Mouse (Mus musculus) spleen, adult 18-20 months (tissue): ENCODE measurements around the gene Nipal1.
A peak's percentile ranks its signal among the peaks of the same experiment; 100 is the strongest.

Experiments used
- DNase-seq, 2 experiments: peaks; one replicate each; pipeline ENCODE4 v3.0.0; 2022; ENCODE audit warnings: mixed read lengths in 2 of 2

The Nipal1 gene

DNA sequence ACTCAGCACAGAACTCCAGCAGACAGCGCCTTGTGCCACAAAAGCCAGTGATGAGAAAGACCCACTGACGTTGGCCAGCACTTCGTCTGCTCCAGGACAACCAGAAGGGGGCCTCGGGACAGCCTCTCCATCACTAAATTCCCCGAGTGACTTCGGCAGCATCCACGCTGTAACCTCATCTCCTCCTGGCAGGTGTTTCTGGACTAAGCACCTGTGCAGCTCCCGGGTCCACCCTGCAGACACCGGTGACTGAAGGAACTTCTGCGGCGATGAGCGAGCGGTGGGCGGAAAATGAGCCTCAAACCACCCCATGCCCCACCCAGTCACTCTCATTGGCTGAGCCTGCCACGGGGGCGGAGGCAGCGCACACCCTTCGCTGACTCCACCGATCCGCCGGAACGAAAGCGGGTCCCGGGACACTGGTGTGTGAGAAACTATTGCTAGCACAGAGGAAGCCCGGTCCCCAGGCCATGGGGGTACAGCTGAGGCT lies at the start of gene Nipal1:
Gene Nipal1 (plus strand): TSS at position 378 of the 490 bp plus-strand sequence.
- peak; percentile 49 to 59 for DNase-seq

GRCm38 (mm10) chr5:72601006-72601405 lies 46.6 kb upstream of the Nipal1 start:
- peak in 1 of 2 experiments; percentile 42 for DNase-seq

GRCm38 (mm10) chr5:72603138-72603537 lies 44.5 kb upstream of the Nipal1 start:
- DNase-seq: no peak

DNA sequence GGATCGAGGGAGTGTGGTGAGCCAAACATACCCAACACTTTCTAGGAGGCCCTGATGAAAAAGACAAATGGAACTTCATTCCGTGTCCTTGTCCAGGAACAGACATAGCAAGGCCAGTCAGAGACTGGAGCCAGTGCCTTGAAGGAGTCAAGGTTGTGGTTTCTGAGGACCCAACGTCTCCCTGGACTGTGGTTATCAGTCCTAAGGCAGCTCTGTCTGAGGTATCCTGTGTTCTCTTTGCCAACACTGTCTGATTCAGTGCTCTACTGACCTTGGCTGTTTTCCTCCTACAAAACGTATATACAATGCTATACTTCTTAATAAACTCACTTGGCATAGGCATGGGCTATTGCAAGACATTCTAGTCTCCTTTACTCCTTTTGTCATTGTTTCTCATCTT lies 30.2 kb upstream of the Nipal1 start:
- DNase-seq: no peak

DNA sequence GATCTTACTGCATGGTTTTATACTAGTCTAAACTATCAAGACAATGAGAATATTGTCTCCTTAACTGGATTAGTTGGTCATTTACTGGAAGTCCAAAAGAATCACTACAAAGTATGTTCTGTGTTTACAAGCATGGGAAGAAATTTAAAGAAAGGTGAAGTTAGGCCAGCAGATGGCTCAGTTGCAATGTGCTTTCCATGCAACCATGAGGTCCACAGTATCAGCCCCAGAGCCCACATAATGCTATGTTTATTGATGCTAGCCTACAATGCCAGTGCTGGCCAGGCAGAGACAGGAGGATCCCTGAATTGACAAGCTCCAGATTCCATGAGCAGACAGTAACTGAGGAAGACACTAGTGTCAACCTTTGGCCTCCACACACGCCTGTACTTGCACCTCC lies 26.6 kb upstream of the Nipal1 start:
- DNase-seq: no peak

- DNase-seq: no peak
Observed at GRCm38 (mm10) chr5:72630026-72630425, 17.6 kb upstream of the Nipal1 start.

DNA sequence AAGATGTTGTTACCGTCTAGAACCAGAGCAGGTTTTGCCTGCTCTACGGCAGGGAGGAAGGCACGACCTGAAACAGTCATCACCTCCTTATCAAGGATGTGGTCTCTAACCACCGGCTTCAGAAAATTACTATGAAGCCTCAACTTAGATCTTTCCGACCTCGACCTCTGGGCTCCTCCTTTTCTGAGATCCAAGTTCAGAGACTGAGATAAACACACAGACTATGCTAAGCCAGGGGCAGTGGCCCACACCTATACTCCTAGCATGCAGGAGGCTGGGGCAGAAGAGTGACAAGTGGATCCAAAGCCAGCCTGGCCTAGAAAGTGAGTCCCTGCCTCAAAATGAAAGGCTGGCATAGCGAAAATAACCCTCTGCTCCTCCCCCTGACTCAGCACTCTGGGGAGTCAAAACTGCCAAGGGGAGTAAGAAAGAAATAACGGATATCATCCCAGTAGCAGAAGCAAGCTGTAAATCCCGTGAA lies 12.8 kb upstream of the Nipal1 start:
- DNase-seq: peak; percentile 6 to 10

DNA sequence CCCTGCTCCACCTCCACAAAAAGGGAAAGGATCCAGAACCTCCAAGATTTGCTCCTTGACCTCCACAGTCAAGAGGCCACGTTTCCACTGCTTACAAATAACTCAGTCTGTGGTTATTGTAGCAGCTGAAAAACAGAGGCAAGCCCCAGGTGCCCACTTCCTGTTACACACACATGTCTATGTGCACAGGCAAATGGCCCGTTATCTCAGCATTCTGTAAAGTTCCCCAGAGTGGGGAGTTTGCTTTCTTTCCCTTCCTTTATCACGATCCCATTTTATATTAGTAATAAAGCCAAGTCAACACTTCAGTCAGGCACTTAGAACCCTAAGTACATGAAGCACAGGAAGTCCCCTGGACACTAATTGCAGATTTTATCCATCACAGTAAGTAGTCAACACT lies 11.5 kb upstream of the Nipal1 start:
- DNase-seq: peak; percentile 7

DNA sequence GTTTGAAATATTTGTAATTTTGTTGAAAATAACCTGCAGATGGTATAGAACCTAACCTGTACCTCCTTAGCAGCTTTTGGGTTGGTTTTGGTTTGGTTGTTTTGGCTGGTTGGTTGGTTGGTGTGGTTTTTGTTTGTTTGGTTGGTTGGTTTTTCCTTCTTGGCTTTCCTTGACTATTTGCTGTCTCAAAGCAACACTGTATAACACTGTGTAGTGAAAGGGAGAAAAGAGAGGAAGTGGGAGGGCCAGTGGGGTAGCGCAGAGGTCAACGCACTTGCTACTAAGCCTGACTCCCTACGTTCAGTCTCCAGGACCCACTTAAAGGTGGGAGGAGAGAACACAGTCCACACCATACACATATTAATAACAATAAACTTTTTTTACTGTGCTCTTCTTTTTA lies 11.0 kb upstream of the Nipal1 start:
- DNase-seq: no peak

GRCm38 (mm10) chr5:72640072-72640471 lies 7.5 kb upstream of the Nipal1 start:
- DNase-seq: no peak

- no peak for DNase-seq
Observed at GRCm38 (mm10) chr5:72643655-72644054, 3.9 kb upstream of the Nipal1 start.

- DNase-seq: no peak
Observed at GRCm38 (mm10) chr5:72644175-72644574, 3.4 kb upstream of the Nipal1 start, which contains the start of gene Cnga1. TSS of gene Cnga1 (minus strand) at chr5:72644275.

DNA sequence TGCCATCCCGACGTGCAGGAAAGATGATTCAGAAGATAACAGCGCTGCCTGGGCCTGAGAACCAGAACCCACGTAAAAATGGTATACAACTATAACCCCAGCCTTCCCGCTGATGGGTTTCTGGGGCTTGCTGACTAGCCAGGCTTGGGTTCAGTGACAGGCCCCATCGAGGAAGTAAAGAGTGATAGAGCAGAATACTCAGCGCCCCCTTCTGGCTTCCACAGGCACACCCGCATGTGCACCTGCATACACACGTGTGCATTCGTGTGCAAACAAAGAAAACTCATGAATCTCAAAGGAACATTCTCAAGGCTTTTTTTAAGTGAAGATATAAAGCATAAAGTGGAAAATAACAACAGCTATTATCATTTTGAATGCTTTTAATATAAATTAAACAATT lies 1.5 kb upstream of the Nipal1 start:
- DNase-seq: peak in 1 of 2 experiments; percentile 14

GRCm38 (mm10) chr5:72646996-72647395 lies 599 bp upstream of the Nipal1 start:
- no peak for DNase-seq

GRCm38 (mm10) chr5:72647958-72648595 lies 482 bp downstream of the Nipal1 start:
- no peak for DNase-seq

- no peak for DNase-seq
Observed at GRCm38 (mm10) chr5:72648987-72649735, 1.6 kb downstream of the Nipal1 start.

DNA sequence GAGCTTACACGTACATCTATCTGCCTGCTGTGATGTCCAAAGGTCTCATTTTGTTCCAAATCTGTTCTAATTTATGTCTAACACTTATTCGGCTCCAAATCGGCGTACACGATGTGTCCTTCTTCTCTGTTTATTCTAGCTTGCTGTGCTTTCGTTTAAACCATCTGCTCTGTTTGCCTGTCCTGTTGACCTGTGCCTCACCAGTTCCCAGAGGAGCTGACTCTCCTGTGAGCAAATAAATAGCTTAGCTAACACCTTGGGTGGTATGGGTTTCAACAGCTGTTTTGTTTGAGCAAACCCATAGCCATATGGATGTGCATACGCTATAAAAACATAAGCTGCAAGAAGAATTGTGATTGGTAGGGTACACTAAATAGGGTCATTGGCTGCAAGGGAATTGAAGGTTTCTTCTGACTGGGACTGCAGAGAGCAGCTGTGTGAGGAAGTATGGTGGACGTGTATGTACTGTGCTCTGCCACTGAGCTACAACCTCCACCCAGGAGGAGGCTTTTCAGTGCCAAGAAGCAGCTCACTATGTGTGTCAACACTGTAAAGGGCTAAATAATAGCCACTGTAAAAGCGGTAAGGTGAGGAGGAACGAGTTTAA lies 5.6 kb downstream of the Nipal1 start:
- no peak for DNase-seq

DNA sequence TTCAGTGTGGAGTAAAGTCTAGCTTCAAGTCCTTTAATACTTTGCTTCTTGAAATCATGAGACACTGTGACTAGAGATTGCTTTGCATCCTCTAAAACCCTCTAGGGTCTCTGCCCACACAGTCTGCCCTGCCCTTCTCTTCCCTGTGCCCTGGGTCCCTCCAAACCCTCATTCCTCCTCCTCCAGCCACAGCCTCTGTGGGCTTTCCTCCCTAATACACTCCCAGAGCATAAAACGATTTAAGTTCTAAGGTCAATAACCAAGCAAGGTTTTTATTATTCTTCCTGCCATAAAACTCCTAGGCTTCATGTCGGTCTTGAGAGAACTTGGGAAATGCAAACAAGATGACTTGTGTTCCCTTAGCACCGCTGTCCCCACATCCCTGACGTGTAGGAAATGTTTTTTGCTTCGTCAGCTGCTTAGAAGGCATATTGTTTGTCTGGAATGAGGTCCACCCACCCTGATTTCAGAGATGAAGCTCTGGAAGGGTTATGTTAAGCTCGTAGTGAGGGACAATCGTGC lies 8.7 kb downstream of the Nipal1 start:
- DNase-seq: no peak

GRCm38 (mm10) chr5:72658375-72658774 lies 10.8 kb downstream of the Nipal1 start:
- no peak for DNase-seq

- no peak for DNase-seq
Observed at GRCm38 (mm10) chr5:72661051-72661781, 13.6 kb downstream of the Nipal1 start.

GRCm38 (mm10) chr5:72664126-72664525 lies 16.5 kb downstream of the Nipal1 start:
- DNase-seq: no peak

DNA sequence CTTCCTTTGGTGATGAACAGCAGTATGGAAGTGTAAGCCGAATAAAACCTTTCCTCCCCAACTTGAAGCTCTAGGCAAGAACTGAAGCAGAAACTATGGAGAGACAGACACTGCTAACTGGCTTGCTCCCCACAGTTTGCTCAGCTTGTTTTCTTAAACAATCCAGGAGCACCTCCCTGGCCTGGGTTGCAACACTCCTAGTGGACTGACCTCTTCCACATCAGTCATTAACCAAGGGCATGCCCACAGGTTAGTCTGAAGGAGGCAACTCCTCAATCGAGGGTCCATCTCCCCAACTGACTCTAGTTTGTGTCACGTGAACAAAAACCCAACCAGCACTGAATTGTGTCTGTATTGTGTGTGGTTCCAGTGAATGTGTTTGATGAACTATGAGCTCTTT lies 17.3 kb downstream of the Nipal1 start:
- no peak for DNase-seq

GRCm38 (mm10) chr5:72665281-72665680 lies 17.7 kb downstream of the Nipal1 start:
- peak; percentile 11 to 65 for DNase-seq
